Mouse (Mus musculus) MEL (cell line): ENCODE results near the gene Btbd8. TPM values are rescaled to one million over a fixed set of nuclear protein-coding genes. Genes with fewer than 3 reads are reported as not detected.

Experiments
- DNase-seq: peaks from one replicate; pipeline ENCODE4 v3.0.0; 2011; ENCODE audit warnings: low read depth, low spot score
- H3K27ac ChIP-seq: 2 replicates; pipeline ENCODE4 v1.5.1; 2012; ENCODE audit warnings: low read depth, mild to moderate bottlenecking, control low read depth, low read length, moderate library complexity; ENCODE audit not compliant: control insufficient read depth
- H3K27me3 ChIP-seq, 2 experiments: fragments of 150-350 bp in 1 of 2; sonication (generic) in 1 of 2; 2 replicates each; pipeline ENCODE4 v1.6.1; 2012; ENCODE audit warnings: low read length in 2 of 2, mild to moderate bottlenecking in 2 of 2, improper control_type of control experiment in 1 of 2, moderate library complexity in 1 of 2; ENCODE audit not compliant: insufficient read depth in 2 of 2, control insufficient read depth in 1 of 2
- H3K36me3 ChIP-seq, 2 experiments: 2 replicates each; pipeline ENCODE4 v1.6.1; 2012 to 2014; ENCODE audit warnings: low read length in 2 of 2, improper control_type of control experiment in 1 of 2, inconsistent platforms in 1 of 2, mild to moderate bottlenecking in 1 of 2; ENCODE audit not compliant: insufficient read depth in 2 of 2, control insufficient read depth in 1 of 2
- H3K4me1 ChIP-seq, 2 experiments: fragments of 150-350 bp in 1 of 2; sonication (generic) in 1 of 2; 2 replicates each; pipeline ENCODE4 v1.6.1; 2012; ENCODE audit warnings: low read length in 2 of 2, improper control_type of control experiment in 1 of 2, mild to moderate bottlenecking in 1 of 2; ENCODE audit not compliant: insufficient read depth in 2 of 2, control insufficient read depth in 1 of 2
- H3K4me3 ChIP-seq, 2 experiments: fragments of 150-350 bp in 1 of 2; sonication (generic) in 1 of 2; 2 replicates each; pipeline ENCODE4 v1.5.1; 2012; ENCODE audit warnings: low read depth in 2 of 2, low read length in 2 of 2, mild to moderate bottlenecking in 2 of 2, moderate library complexity in 2 of 2, control low read depth in 1 of 2, improper control_type of control experiment in 1 of 2; ENCODE audit not compliant: control insufficient read depth in 1 of 2, insufficient read depth in 1 of 2
- H3K79me2 ChIP-seq: 2 replicates; pipeline ENCODE4 v1.6.1; 2012; ENCODE audit warnings: mild to moderate bottlenecking, low read length, moderate library complexity; ENCODE audit not compliant: control insufficient read depth, poor library complexity, insufficient read depth
- H3K9ac ChIP-seq: 2 replicates; pipeline ENCODE4 v1.6.1; 2012; ENCODE audit warnings: low read depth, mild to moderate bottlenecking, control low read depth, low read length, moderate library complexity; ENCODE audit not compliant: control insufficient read depth, poor library complexity, severe bottlenecking
- H3K9me3 ChIP-seq: fragments of 150-350 bp; sonication (generic); replicated peaks from 2 replicates; pipeline ENCODE4 v1.6.1; 2012; ENCODE audit warnings: mild to moderate bottlenecking, low read length, improper control_type of control experiment, moderate library complexity; ENCODE audit not compliant: insufficient read depth
- CTCF ChIP-seq, 3 experiments: IDR thresholded peaks in 2 of 3; conservative IDR thresholded peaks in 1 of 3; 2 replicates each; pipeline ENCODE4 v1.5.1; 2011 to 2012; ENCODE audit warnings: low read length in 3 of 3, low read depth in 2 of 3, mild to moderate bottlenecking in 2 of 3, improper control_type of control experiment in 1 of 3, inconsistent platforms in 1 of 3, mixed read lengths in 1 of 3, moderate library complexity in 1 of 3; ENCODE audit not compliant: control insufficient read depth in 1 of 3, insufficient read depth in 1 of 3, poor library complexity in 1 of 3, severe bottlenecking in 1 of 3
- E2F4 ChIP-seq: IDR thresholded peaks from 2 replicates; pipeline ENCODE4 v1.6.1; 2011; ENCODE audit warnings: low read depth, low read length, improper control_type of control experiment, borderline replicate concordance
- EP300 ChIP-seq, 2 experiments: IDR thresholded peaks; 2 replicates each; pipeline ENCODE4 v1.6.1; 2011; ENCODE audit warnings: improper control_type of control experiment in 2 of 2, low read length in 2 of 2, low read depth in 1 of 2, mild to moderate bottlenecking in 1 of 2
- ETS1 ChIP-seq: IDR thresholded peaks from 2 replicates; pipeline ENCODE4 v1.6.1; 2012; ENCODE audit warnings: low read depth, mild to moderate bottlenecking, inconsistent platforms, low read length, improper control_type of control experiment, moderate library complexity
- GABPA ChIP-seq: IDR thresholded peaks from 2 replicates; pipeline ENCODE4 v1.6.1; 2012; ENCODE audit warnings: low read depth, mild to moderate bottlenecking, inconsistent platforms, low read length, improper control_type of control experiment, moderate library complexity
- GATA1 ChIP-seq: IDR thresholded peaks from 2 replicates; pipeline ENCODE4 v1.6.1; 2011; ENCODE audit warnings: low read depth, low read length, improper control_type of control experiment
- HCFC1 ChIP-seq: IDR thresholded peaks from 2 replicates; pipeline ENCODE4 v1.6.1; 2012; ENCODE audit warnings: low read depth, mild to moderate bottlenecking, inconsistent platforms, low read length, improper control_type of control experiment, moderate library complexity
- MAFK ChIP-seq: IDR thresholded peaks from 2 replicates; pipeline ENCODE4 v1.6.1; 2011; ENCODE audit warnings: low read depth, mild to moderate bottlenecking, low read length, improper control_type of control experiment, borderline replicate concordance
- MAX ChIP-seq: IDR thresholded peaks from 2 replicates; pipeline ENCODE4 v1.6.1; 2011; ENCODE audit warnings: low read length, improper control_type of control experiment
- MYB ChIP-seq: IDR thresholded peaks from 2 replicates; pipeline ENCODE4 v1.6.1; 2011; ENCODE audit warnings: mild to moderate bottlenecking, low read depth, low read length, improper control_type of control experiment
- NELFE ChIP-seq: IDR thresholded peaks from 2 replicates; pipeline ENCODE4 v1.6.1; 2011; ENCODE audit warnings: low read depth, low read length, improper control_type of control experiment
- POLR2A ChIP-seq, 2 experiments: IDR thresholded peaks; 2 replicates each; pipeline ENCODE4 v1.6.1; 2011 to 2012; ENCODE audit warnings: low read length in 2 of 2, mild to moderate bottlenecking in 2 of 2, control low read depth in 1 of 2, improper control_type of control experiment in 1 of 2, low read depth in 1 of 2, moderate library complexity in 1 of 2; ENCODE audit not compliant: control insufficient read depth in 1 of 2, insufficient read depth in 1 of 2, poor library complexity in 1 of 2
- POLR2AphosphoS5 ChIP-seq: IDR thresholded peaks from 2 replicates; pipeline ENCODE4 v1.6.1; 2012; ENCODE audit warnings: low read depth, borderline replicate concordance, mild to moderate bottlenecking, inconsistent platforms, low read length, moderate library complexity, mixed read lengths
- RCOR1 ChIP-seq: IDR thresholded peaks from 2 replicates; pipeline ENCODE4 v1.6.1; 2012; ENCODE audit warnings: low read depth, mild to moderate bottlenecking, inconsistent platforms, low read length, improper control_type of control experiment
- TAL1 ChIP-seq: IDR thresholded peaks from 2 replicates; pipeline ENCODE4 v1.6.1; 2012; ENCODE audit warnings: mild to moderate bottlenecking, inconsistent platforms, low read length, moderate library complexity, mixed read lengths
- TCF12 ChIP-seq: IDR thresholded peaks from 2 replicates; pipeline ENCODE4 v1.6.1; 2014; ENCODE audit warnings: low read depth, mild to moderate bottlenecking, inconsistent platforms, low read length, improper control_type of control experiment, moderate library complexity
- USF2 ChIP-seq, 2 experiments: IDR thresholded peaks; 2 replicates each; pipeline ENCODE4 v1.6.1; 2011 to 2012; ENCODE audit warnings: improper control_type of control experiment in 2 of 2, low read length in 2 of 2, borderline replicate concordance in 1 of 2, inconsistent platforms in 1 of 2, low read depth in 1 of 2, mild to moderate bottlenecking in 1 of 2; ENCODE audit not compliant: insufficient read depth in 1 of 2
- ZC3H11A ChIP-seq: IDR thresholded peaks from 2 replicates; pipeline ENCODE4 v1.6.1; 2012; ENCODE audit warnings: low read depth, mild to moderate bottlenecking, inconsistent platforms, low read length, improper control_type of control experiment
- ZKSCAN1 ChIP-seq: IDR thresholded peaks from 2 replicates; pipeline ENCODE4 v1.6.1; 2012; ENCODE audit warnings: low read depth, mild to moderate bottlenecking, inconsistent platforms, low read length, improper control_type of control experiment, moderate library complexity
- polyA plus RNA-seq, 2 experiments: library from polyadenylated mRNA; stranded (reverse) in 1 of 2; unstranded in 1 of 2; fragments of >175 nt in 1 of 2; fragments of >200 nt in 1 of 2; gene quantifications; 2 replicates each; pipeline versions ENCODE4 v1.2.1 to v1.2.4; 2012; ENCODE audit warnings: low replicate concordance in 2 of 2, low read depth in 1 of 2; ENCODE audit not compliant: insufficient read length in 2 of 2, insufficient read depth in 1 of 2, missing spikeins in 1 of 2
- total RNA-seq: library from RNA; depleted of rRNA; stranded (reverse); fragments of 300-350 nt; gene quantifications from 2 replicates; pipeline ENCODE4 v1.2.3, GENCODE M21; 2012

Gene Btbd8
- total and polyA plus RNA-seq, 3 experiments = 1.6 to 2.4 TPM; not detected in 1

DNA sequence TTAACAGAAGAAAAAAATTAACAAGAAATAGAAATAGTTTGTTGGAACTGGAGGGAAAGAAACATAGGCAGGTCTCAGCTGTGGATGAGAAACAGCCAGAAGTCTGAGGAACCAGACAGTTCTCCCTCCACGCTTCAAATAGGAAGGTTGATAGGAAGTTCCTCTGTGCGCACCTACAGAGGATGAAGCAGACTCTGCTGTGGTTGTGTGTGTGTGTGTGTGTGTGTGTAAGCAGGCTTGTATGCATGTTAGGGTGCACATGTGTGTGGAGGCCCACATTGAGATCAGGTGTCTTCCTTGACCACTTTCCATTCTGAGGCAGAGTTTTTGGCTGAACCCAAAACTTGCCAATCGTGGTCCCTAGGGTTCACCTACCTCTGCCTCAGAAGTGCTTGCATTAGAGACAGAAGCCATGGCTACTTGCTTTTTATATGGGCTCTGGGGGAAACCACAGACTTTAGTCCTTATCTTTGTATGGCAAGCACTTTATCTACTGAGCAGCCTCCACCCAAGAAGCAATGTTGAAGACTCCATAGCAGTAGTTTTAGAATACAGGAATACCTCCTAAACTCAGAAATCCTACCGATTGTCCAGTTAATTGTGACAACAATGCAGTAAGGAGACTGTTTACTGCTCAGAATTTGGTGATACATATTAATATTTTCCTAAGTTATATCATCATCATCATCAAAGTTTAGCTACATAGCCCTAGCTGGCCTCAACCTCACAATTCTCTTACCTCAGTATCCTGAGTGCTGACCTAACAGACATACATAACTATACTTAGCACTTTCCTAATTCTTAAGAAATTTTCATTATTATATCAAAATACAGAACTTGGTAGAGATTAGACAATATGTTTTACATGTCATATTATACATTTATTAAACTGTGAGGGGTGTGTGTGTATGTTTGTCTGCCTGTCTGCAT is 24.6 kb downstream of the Btbd8 start (continued):
- TF ChIP-seq RCOR1 = peak; percentile 75
- no peak for TF ChIP-seq HCFC1
- peak; percentile 43; the same call in 1 of the 2 replicates for TF ChIP-seq TAL1
- TF ChIP-seq TCF12 = peak; percentile 79
- no peak for TF ChIP-seq USF2 (IDR thresholded peaks at IDR 0.05; ENCODE audit: borderline replicate concordance in 1 of 2, insufficient read depth in 1 of 2, low read depth in 1 of 2, low read length in 2 of 2)
- TF ChIP-seq CTCF (IDR thresholded peaks at IDR 0.05 in 2 of 3, conservative IDR thresholded peaks at IDR 0.05 in 1 of 3; ENCODE audit: control insufficient read depth in 1 of 3, insufficient read depth in 1 of 3, low read depth in 2 of 3, low read length in 3 of 3, poor library complexity in 1 of 3, severe bottlenecking in 1 of 3) = no peak
- no peak for TF ChIP-seq POLR2AphosphoS5

DNA sequence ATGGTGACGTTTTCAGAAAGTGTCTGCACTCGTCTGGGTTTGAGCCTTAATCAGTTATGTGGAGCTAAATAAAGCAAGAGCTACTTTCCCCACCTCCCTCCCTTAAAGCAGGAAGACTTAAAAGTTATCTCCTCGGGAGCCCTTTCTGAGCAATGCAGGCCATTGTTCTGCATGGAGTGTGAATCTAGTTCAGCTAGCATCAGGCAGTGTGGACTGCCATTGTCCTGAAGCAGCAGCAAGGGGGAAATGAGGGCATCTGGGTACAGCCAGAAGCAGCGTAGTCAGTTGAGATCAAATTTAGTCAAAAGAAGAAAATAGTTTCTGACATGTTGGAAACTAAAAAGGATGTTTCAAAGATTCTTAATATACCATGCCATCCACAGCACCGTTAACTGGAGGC is 28.7 kb downstream of the Btbd8 start:
- no peaks in the 10 kb centered on the region for H3K27me3 ChIP-seq
- no peaks in the 10 kb centered on the region for H3K9me3 ChIP-seq
- H3K9ac ChIP-seq = no peak overlapping the region
- no peaks in the 10 kb centered on the region for H3K79me2 ChIP-seq
- H3K4me3 ChIP-seq = no peak overlapping the region
- peaks cover 0 to 21% of the 10 kb centered on the region in 2 experiments; a peak in 2 of 4 replicates for H3K36me3 ChIP-seq
- DNase-seq = no peak
- TF ChIP-seq ETS1 (no peak), ZC3H11A (no peak), MYB (no peak), POLR2AphosphoS5 (no peak), EP300 (IDR thresholded peaks at IDR 0.05; ENCODE audit: low read depth in 1 of 2, low read length in 2 of 2) (no peak), NELFE (no peak), GABPA (no peak), ZKSCAN1 (no peak), MAFK (no peak), E2F4 (no peak), MAX (no peak), GATA1 (no peak), POLR2A (IDR thresholded peaks at IDR 0.05; ENCODE audit: control insufficient read depth in 1 of 2, insufficient read depth in 1 of 2, low read depth in 1 of 2, low read length in 2 of 2, poor library complexity in 1 of 2) (no peak)
- peaks cover 13 to 18% of the 10 kb centered on the region in 2 experiments; a peak in 3 of 4 replicates for H3K4me1 ChIP-seq
- H3K27ac ChIP-seq = no peak overlapping the region
